Mouse (Mus musculus): ENCODE data around the gene Pan3.
"Not testable (repeated sequence)": the region's sequence is repeated elsewhere in the genome, so short reads cannot be mapped to it uniquely, and the experiment has no call there.

The Pan3 gene

DNA sequence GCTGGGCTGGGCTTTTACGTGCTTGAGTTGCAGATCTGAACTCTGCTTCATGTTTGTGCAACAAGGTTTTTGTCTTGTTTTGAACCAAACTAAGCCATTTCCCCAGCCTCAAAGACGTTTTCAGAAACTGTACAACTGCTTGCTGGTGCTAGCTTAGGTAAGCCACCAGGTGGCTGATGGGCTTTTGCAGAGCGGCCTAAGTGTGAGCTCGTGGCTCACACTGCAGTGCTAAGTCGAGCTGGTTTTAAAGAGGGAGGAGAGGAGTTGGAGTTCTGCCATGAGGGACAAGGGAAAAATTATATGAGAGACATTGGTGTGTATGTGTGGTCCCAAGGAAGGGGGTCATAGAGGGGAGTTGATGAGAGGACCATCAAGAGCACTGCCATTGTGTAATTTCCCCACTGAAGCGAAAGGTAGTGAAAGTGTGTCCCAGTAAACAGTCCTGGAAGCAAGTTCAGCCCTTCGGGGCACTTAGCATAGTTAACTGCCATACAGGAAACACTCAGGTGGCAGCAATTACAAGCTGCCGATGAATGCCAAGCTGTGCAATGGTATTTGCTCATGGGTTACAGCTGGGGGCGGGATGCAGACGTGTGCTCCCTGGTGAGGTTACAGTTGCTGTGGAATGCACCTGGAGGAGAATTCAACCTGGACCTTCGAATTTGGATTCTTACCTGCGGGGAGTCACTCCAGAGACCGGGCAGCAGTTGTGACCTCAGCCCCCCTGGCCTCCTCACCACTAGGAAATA, 122.1 kb downstream of the Pan3 start:
- no peak for DNase-seq (ENCODE audit: low spot score in 2 of 2)

GRCm38 (mm10) chr5:147557641-147558040, 127.7 kb downstream of the Pan3 start:
- not testable (repeated sequence) for DNase-seq (ENCODE audit: low spot score in 2 of 2)

- DNase-seq (ENCODE audit: low spot score in 2 of 2), result no peak
These were observed 133.7 kb downstream of the Pan3 start for GRCm38 (mm10) chr5:147563511-147564139.

GRCm38 (mm10) chr5:147564140-147564590, 134.2 kb downstream of the Pan3 start:
- DNase-seq (ENCODE audit: low spot score in 2 of 2), result no peak

DNA sequence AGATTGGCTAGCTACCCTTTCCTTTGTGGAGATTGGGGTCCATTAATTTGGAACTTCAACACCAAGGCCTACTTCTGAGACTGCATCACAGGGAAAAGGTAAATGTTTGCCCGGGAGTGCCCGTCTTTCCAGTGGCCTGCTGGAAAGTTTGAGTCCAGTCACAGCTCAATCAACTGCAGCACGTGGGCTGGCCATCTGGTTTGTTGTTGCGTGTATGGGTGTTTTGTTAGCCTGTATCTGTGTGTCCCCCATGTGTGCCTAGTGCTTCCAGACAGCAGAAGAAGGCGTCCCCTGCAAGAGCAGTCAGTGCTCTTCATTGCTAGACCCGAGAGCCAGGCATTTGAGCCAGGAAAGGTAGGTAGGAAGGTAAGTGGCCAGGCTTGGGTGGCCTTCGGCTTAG, 135.5 kb downstream of the Pan3 start:
- DNase-seq (ENCODE audit: low spot score in 2 of 2), result peak; percentile 66 to 69

- DNase-seq (ENCODE audit: low spot score in 2 of 2), result no peak
These were observed 136.4 kb downstream of the Pan3 start for GRCm38 (mm10) chr5:147566335-147566734.

DNA sequence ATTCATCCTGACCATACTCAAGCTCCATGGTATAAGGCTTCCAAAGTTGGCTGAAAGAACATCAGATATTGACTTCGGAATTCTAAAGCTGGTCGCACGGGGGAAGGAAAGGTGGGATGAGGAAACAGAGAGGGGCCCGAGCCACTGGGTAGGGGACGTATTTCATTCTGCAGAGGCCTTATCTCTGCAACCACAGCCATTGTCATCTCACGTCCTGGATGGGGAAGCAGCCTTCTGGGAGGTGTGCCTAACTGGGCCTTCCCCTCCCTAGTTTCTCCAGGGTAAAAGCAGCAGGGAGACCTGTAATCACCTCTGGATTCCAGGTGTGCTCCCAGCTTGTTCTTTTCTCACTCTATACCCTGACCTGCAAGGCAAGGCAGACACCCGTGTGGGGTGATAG, 142.7 kb downstream of the Pan3 start:
- no peak for DNase-seq (ENCODE audit: low spot score in 2 of 2)

- no peak for DNase-seq (ENCODE audit: low spot score in 2 of 2)
These were observed 143.6 kb downstream of the Pan3 start for GRCm38 (mm10) chr5:147573555-147573954.

GRCm38 (mm10) chr5:147574517-147574916, 144.6 kb downstream of the Pan3 start:
- no peak for DNase-seq (ENCODE audit: low spot score in 2 of 2)

GRCm38 (mm10) chr5:147577003-147577402, 147.0 kb downstream of the Pan3 start:
- DNase-seq (ENCODE audit: low spot score in 2 of 2), result no peak

DNA sequence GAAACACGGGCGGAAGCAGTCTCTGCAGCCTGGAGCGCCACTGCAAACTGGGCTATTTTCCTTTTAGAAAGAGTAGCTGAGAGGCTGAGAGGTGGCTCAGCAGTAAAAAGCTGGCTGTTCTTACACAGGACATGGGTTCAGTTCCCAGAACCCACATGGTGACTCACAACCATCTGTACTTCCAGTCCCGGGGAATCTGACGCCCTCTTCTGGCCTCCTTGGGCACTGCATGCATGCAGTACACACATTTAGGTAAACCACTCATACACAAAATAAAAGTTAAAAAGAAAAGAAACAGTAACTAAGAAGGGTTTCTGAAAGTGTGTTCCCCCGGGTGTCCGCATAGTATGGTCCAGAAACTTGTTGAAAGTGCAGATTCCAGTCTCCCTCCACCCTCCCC, 149.2 kb downstream of the Pan3 start:
- DNase-seq (ENCODE audit: low spot score in 2 of 2), result no peak

GRCm38 (mm10) chr5:147579691-147580090, 149.7 kb downstream of the Pan3 start:
- DNase-seq (ENCODE audit: low spot score in 2 of 2), result no peak

DNA sequence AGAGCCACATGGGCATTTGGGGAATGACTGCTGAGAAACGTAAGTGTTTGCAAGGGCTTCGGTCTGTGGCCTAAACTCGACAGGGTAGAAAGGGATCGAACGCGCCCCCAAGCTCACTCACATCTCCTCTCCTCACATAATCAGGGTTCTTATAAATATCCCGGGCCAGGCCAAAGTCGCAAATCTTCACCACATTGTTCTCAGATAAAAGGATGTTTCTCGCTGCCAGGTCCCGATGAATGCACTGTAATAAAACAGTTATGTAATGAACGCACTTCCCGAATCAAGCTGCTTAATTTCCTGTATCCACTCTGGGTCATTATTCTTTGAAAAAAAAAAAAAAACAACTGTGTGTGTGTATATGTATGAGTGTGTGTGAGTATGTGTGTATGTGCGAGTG, 150.2 kb downstream of the Pan3 start:
- DNase-seq (ENCODE audit: low spot score in 2 of 2), result no peak

DNA sequence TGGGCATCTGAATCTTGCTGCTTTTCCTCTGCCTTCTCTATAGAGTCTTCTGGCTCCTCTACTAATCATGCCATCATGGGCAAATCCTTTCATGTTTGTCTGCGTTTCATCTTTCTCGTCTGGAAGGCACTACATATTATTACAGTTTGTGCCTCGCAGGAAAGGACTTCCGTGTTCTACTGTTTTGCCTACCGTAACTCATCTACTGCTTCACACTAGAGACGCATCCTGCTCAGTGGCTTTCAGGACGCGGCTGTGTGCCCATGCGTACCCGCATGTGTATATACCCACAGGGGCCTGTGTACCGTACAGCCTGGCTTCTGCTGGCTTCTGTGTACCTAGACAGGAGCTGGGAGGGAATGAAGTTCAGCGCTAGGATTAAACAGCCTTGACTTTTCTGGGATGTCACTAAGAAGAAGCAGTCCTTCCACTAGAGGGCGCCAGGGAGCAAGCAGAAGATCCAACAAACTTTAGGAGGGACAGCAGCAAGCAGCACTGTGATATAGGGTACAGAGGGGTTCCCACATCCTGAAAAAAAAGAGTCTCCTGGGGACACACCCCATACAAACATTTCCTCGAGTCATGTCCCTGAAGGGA, 153.8 kb downstream of the Pan3 start:
- DNase-seq (ENCODE audit: low spot score in 2 of 2), result peak; percentile 84 to 91

DNA sequence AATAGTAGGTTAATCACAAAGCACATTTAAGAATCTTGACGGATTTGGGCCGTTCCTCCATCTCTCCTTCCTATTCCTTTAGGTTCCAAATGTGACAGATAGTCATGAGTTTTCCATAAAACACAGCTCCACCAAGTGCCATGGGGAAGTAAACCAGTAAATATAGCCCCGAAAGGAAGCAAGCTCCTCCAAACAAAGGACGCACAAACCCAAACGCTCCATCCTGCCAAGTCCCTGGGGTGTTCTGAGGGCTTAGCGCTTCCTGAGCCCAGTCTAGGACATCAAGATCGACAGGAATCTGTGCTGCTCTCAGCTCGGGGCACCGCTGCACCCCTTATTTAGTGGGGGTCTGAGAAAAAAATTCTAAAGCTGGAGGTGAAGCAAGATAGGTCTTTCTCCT, 154.7 kb downstream of the Pan3 start:
- no peak for DNase-seq (ENCODE audit: low spot score in 2 of 2)

GRCm38 (mm10) chr5:147585070-147585469, 155.1 kb downstream of the Pan3 start:
- no peak for DNase-seq (ENCODE audit: low spot score in 2 of 2)

- DNase-seq (ENCODE audit: low spot score in 2 of 2), result peak in 1 of 2 experiments; percentile 14
These were observed 159.9 kb downstream of the Pan3 start for GRCm38 (mm10) chr5:147589814-147590213.

DNA sequence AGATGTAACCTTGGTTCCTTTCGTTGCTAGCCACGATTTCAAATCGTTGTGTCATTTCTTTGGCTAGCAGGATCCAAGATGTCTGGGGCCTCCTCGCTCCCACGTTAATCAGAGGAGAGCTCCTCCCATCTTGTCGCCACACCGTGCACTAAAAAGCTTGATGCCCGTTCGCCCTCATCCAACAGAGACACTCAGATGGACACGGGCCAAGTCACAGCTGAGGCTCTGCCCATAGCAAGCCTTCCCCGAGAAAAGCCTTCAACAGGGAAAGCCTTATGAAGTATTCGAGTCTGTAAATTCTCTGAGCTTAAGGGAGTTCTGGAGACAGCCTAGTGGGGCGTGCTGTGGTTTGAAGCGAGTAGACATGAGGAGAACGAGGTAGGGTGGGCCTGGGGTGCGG, 167.9 kb downstream of the Pan3 start:
- DNase-seq (ENCODE audit: low spot score in 2 of 2), result no peak

All from right cerebral cortex, adult 2 months (tissue).